Mouse (Mus musculus) heart, adult 2 months (tissue): ENCODE results near the gene Med16. TPM values are rescaled to one million over a fixed set of nuclear protein-coding genes. Genes with fewer than 3 reads are reported as not detected.
A peak's percentile ranks its signal among the peaks of the same experiment; 100 is the strongest.

Source experiments
- DNase-seq, 2 experiments: peaks; one replicate each; pipeline ENCODE4 v3.0.0; 2021
- H3K27ac ChIP-seq: fragments of 200-600 bp; 2 replicates; pipeline ENCODE4 v1.8.1; 2022
- H3K27me3 ChIP-seq: fragments of 200-500 bp; 2 replicates; pipeline ENCODE4 v1.6.1; 2012; ENCODE audit warnings: mild to moderate bottlenecking, low read length, inconsistent platforms, mixed read lengths; ENCODE audit not compliant: control insufficient read depth, insufficient read depth
- H3K36me3 ChIP-seq: fragments of 200-500 bp; 2 replicates; pipeline ENCODE4 v1.6.1; 2012; ENCODE audit warnings: low read length, inconsistent platforms; ENCODE audit not compliant: control insufficient read depth, insufficient read depth
- H3K4me1 ChIP-seq: fragments of 200-500 bp; 2 replicates; pipeline ENCODE4 v1.6.1; 2011; ENCODE audit warnings: low read length; ENCODE audit not compliant: control insufficient read depth, insufficient read depth
- H3K4me3 ChIP-seq: fragments of 200-600 bp; 2 replicates; pipeline ENCODE4 v1.8.1; 2022
- H3K79me2 ChIP-seq: fragments of 200-500 bp; replicated peaks from 2 replicates; pipeline ENCODE4 v1.6.1; 2012; ENCODE audit warnings: mild to moderate bottlenecking, inconsistent platforms, low read length, moderate library complexity, mixed read lengths; ENCODE audit not compliant: control insufficient read depth, insufficient read depth
- H3K9ac ChIP-seq: fragments of 200-500 bp; 2 replicates; pipeline ENCODE4 v1.6.1; 2012; ENCODE audit warnings: low read depth, mild to moderate bottlenecking, control low read depth, inconsistent platforms, low read length, mixed read lengths
- CTCF ChIP-seq: fragments of 200-600 bp; IDR thresholded peaks from 2 replicates; pipeline ENCODE4 v1.8.1; 2022; ENCODE audit warnings: antibody characterized with exemption, mild to moderate bottlenecking, moderate library complexity
- EP300 ChIP-seq: fragments of 200-500 bp; IDR thresholded peaks from 2 replicates; pipeline ENCODE4 v1.6.1; 2011; ENCODE audit warnings: low read depth, low read length, control low read depth; ENCODE audit not compliant: insufficient read depth
- POLR2A ChIP-seq: fragments of 200-500 bp; IDR thresholded peaks from 2 replicates; pipeline ENCODE4 v1.6.1; 2011; ENCODE audit warnings: mild to moderate bottlenecking, low read depth, low read length, control low read depth; ENCODE audit not compliant: insufficient read depth
- WGBS: fragments of 180-500 bp; shearing (Covaris S2); methylation state at CpG from one replicate; pipeline ENCODE4 v1.1.7; 2018; 5-methylcytosine and 5-hydroxymethylcytosine counted together
- intact Hi-C: fragments of 180-260 bp; cut with DNase I; formaldehyde crosslinking; loops from one replicate; pipeline ENCODE4 v1.15.1; 2025
- polyA plus RNA-seq: library from polyadenylated mRNA; depleted of rRNA; stranded (reverse); fragments of >200 nt; gene quantifications from 2 replicates; pipeline ENCODE4 v1.2.3, GENCODE M21; 2012
- total RNA-seq, 2 experiments: library from RNA; stranded (reverse); gene quantifications; 2 replicates each; pipeline ENCODE4 v1.2.3; 2021

Gene Med16
- total and polyA plus RNA-seq, 3 experiments: 40.8 to 62.4 (median 54.1) TPM

GRCm38 (mm10) chr10:79926491-79927323 is 18.0 kb upstream of the Med16 start, which contains the start of gene Arid3a:
Arid3a (plus strand) TSS chr10:79927043.
- Histone ChIP-seq H3K79me2 (no peaks in the 10 kb centered on the region), H3K9ac (peak within 1 kb of the TSS; percentile 81), H3K36me3 (no peaks in the 10 kb centered on the region), H3K27me3 (peaks cover under 1% of the 10 kb centered on the region), H3K4me1 (0 out of 2 replicates have a peak, but pooled peaks cover 1% of the 10 kb centered on the region), H3K27ac (peak within 1 kb of the TSS; percentile 86), H3K4me3 (peak within 1 kb of the TSS; percentile 66)
- intact Hi-C loops: loop anchor here (2.0 to 5.0 kb wide), 3 partner anchors 58 to 216 kb away; partner anchors contain the start of genes Abca7, Cbarp and Tmem259
- TF ChIP-seq EP300 (0 out of 2 replicates have a peak, but pooled peaks have one; percentile 40), CTCF (no peak), POLR2A (no peak)
- peak; percentile 93 to 96 for DNase-seq
- under 1% methylated on average over 63 of the region's 63 CpGs for WGBS

GRCm38 (mm10) chr10:79925785-79926490 is 17.2 kb upstream of the Med16 start:
- WGBS: 11% methylated on average over 15 of the region's 15 CpGs
- H3K27me3 ChIP-seq: peaks cover 5% of the 10 kb centered on the region
- DNase-seq: no peak
- TF ChIP-seq POLR2A (no peak), CTCF (no peak), EP300 (no peak)
- peak overlapping the region; percentile 86 for H3K27ac ChIP-seq
- 0 out of 2 replicates have a peak, but pooled peaks cover 1% of the 10 kb centered on the region for H3K4me1 ChIP-seq
- intact Hi-C loops: loop anchor here (1.0 to 5.0 kb wide), 7 partner anchors 32 to 216 kb away; partner anchors contain the start of genes Abca7, Cbarp and Tmem259
- H3K4me3 ChIP-seq: peak overlapping the region; percentile 66
- no peaks in the 10 kb centered on the region for H3K79me2 ChIP-seq
- no peaks in the 10 kb centered on the region for H3K36me3 ChIP-seq
- peak overlapping the region; percentile 81 for H3K9ac ChIP-seq

DNA sequence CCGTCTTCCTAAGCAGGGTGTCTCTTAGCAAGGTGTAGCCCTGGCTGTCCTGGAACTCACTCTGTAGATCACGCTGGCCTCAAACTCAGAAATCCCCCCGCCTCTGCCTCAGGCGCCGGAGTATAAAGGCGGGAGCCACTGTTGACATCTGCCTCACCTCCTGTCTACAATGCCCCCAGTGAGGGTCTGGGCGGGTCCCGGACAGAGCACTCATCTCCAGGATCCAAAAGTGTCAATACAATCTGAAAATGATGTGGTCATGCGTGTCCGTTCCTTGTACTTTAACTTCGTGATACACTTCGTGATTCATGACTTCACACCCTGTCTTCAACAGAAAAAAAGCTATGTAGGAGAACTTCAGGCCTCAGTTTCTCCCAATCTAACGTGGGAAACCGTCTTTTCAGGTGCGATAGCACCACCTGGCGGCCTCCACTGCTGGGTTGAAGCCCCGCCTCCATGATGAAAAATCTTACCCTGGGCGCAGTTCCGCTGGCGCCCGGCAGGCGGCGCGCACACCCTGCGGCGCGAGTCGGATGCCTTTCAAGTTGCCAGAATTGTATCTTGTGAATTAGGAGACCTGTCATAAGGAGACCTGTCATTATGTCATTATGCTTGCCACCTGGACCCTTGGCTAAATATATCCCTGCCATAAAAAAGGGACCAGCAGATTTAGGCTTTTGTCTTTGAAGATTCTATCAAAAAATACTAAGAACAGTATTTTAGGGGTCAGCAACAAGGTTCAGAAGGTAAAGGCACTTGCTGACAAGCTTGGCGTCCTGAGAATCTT is 16.5 kb upstream of the Med16 start:
- H3K4me1 ChIP-seq: 0 out of 2 replicates have a peak, but pooled peaks cover 1% of the 10 kb centered on the region
- intact Hi-C loops: loop anchor here (1.0 to 5.0 kb wide), 5 partner anchors 33 to 217 kb away; partner anchors contain the start of gene Cbarp
- H3K27ac ChIP-seq: no peak overlapping the region
- DNase-seq: peak; percentile 91 to 96
- no peaks in the 10 kb centered on the region for H3K79me2 ChIP-seq
- no peak overlapping the region for H3K4me3 ChIP-seq
- H3K9ac ChIP-seq: no peak overlapping the region
- no peaks in the 10 kb centered on the region for H3K36me3 ChIP-seq
- TF ChIP-seq CTCF (no peak), EP300 (peak; percentile 95), POLR2A (0 out of 2 replicates have a peak, but pooled peaks have one; percentile 18)
- peaks cover 10% of the 10 kb centered on the region for H3K27me3 ChIP-seq
- 13% methylated on average over 29 of the region's 29 CpGs for WGBS

GRCm38 (mm10) chr10:79921572-79921971 is 12.8 kb upstream of the Med16 start:
- TF ChIP-seq POLR2A: no peak
- no peak for TF ChIP-seq EP300
- no peak for TF ChIP-seq CTCF
- intact Hi-C loops: no loop called here
- H3K9ac ChIP-seq: no peak overlapping the region
- H3K27me3 ChIP-seq: peaks cover 17% of the 10 kb centered on the region
- H3K36me3 ChIP-seq: no peaks in the 10 kb centered on the region
- H3K27ac ChIP-seq: no peak overlapping the region
- peaks cover 3% of the 10 kb centered on the region for H3K4me1 ChIP-seq
- H3K4me3 ChIP-seq: no peak overlapping the region
- 9% methylated on average over 34 of the region's 34 CpGs for WGBS
- DNase-seq: no peak
- H3K79me2 ChIP-seq: no peaks in the 10 kb centered on the region

DNA sequence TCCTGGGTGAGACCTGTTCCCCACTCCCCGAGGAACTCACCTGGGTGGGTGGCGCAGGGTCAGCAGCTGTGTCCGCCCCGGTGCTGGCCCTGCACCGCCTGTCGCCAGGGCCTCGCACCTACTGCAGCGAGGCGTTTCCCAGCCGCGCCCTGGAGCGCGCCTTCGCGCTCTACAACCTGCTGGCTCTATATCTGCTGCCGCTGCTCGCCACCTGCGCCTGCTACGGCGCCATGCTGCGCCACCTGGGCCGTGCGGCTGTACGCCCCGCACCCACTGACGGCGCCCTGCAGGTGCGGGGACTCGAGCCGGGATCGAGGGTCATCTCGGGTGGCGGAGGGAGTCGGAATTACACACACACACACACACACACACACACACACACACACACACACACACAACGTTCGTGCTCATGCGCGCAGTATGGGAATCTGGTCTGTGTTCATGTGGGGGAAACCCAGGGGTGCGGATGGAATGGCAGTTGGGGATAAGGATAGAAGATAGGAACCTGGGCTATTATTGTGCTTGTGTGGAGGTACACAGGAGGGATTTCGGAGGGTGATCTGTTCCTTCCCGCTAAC is 12.3 kb upstream of the Med16 start, which contains the start of gene R3hdm4:
TSS of gene R3hdm4 (minus strand) at position 251 of the 578 bp plus-strand sequence.
- Histone ChIP-seq H3K9ac (no peak within 1 kb of the TSS), H3K4me3 (no peak within 1 kb of the TSS), H3K36me3 (no peaks in the 10 kb centered on the region), H3K79me2 (0 out of 2 replicates have a peak, but pooled peaks cover 2% of the 10 kb centered on the region), H3K27ac (no peak within 1 kb of the TSS), H3K27me3 (peaks cover 17% of the 10 kb centered on the region), H3K4me1 (peaks cover 3% of the 10 kb centered on the region)
- intact Hi-C loops: no loop called here
- no peak for DNase-seq
- TF ChIP-seq CTCF (no peak), EP300 (no peak), POLR2A (no peak)
- 9% methylated on average over 41 of the region's 41 CpGs for WGBS
